8 mouse cellular contexts compared by ENCODE assay signal in the genomic region with DNA sequence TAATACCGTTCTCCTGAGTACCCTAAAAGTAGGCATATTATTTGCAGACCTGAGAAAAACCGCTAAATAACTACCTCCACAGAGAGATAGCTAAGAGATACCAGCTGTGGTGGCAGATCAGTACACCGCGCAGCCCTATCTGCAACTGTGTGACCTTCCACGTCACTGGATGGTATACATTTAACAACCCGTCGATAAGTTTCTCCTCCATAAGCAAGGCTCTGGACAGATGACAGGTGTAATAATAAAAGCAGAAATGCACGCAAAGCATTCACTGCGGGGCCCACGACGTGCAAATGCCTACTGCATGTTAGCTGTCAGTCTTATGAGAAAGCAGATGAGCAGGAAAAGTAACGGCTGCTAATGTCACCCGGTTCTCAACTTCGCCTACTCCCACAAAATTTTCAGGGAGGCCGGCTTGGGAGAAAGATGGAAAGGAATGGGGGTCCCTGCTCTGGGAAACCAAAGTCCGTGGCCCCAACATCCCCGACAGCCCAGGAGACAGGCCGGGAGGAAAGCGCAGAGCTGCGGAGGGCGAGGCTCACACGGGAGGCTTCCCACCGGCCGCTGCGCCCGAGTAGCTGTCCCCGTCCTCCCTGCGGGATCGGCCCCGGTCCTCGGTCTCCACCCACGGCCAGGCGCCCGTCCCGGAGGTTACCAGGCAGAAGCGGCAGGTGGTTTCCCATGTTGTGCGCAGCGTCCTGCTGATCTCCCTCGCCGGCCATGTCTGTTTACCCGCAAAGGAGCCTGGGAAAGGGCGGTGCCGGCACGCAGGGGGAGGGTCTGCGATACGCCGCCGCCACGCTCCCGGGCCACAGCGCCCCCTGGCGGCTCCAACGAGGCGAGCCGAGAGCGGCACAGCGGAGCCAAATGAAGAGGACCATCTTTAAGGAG. TPM values are rescaled to one million over a fixed set of nuclear protein-coding genes. Genes with fewer than 3 reads are reported as not detected.
DNase-seq lines count a peak whose midpoint lies in the region; ATAC-seq lines count a peak whose summit lies in the region.

A gene (minus strand): TSS at position 745 of the 894 bp plus-strand sequence.

- peak; percentile 97 for ATAC-seq in hindbrain, embryonic 15.5 days (ENCODE audit: low FRiP score, low read depth)

- peak; percentile 86 for DNase-seq in R1 (ENCODE audit: low read depth, low spot score)
- DNase-seq in cerebellum, postnatal 25 days, result peak; percentile 96 to 98
- DNase-seq in frontal cortex, postnatal 36 days (ENCODE audit: low spot score in 2 of 2), result peak; percentile 92 to 94
- peak; percentile 80 for DNase-seq in left cerebral cortex, adult 11 months (ENCODE audit: low spot score)
- DNase-seq in lung, postnatal 4 days, result peak; percentile 90 to 92
- DNase-seq in retina, postnatal 7 days (ENCODE audit: low read depth, low spot score), result peak; percentile 85
- DNase-seq in urinary bladder, adult 2 months (ENCODE audit: low spot score), result peak; percentile 90

- H3K27me3 ChIP-seq in hindbrain, embryonic 15.5 days, result no peaks in the 10 kb centered on the region

- H3K4me1 ChIP-seq in hindbrain, embryonic 15.5 days (replicated peaks), result peaks cover 15% of the 10 kb centered on the region

- H3K9ac ChIP-seq in hindbrain, embryonic 15.5 days, result peak within 1 kb of the TSS; percentile 67

- H3K27ac ChIP-seq in hindbrain, embryonic 15.5 days (replicated peaks), result no peak within 1 kb of the TSS

- peak within 1 kb of the TSS; percentile 74 for H3K4me3 ChIP-seq in hindbrain, embryonic 15.5 days

- H3K4me2 ChIP-seq in hindbrain, embryonic 15.5 days, result peak within 1 kb of the TSS; percentile 86

- H3K36me3 ChIP-seq in hindbrain, embryonic 15.5 days, result peaks cover 10% of the 10 kb centered on the region

- WGBS in hindbrain, embryonic 15.5 days, result 3% methylated on average over 49 of the region's 57 CpGs

- H3K9me3 ChIP-seq in hindbrain, embryonic 15.5 days, result no peaks in the 10 kb centered on the region

RNA-seq across cellular contexts. Expression of the gene that starts here (rescaled TPM):
- 57.7 and 61.8 TPM in 2 replicates for polyA plus RNA-seq in hindbrain, embryonic 15.5 days (2015; fragmentation: Nextera tagmentation; extraction: Ambion mirVana)
- polyA plus RNA-seq in urinary bladder, adult 2 months (2012; rRNA removed), result 31.3 and 32.7 TPM in 2 replicates
